Mouse (Mus musculus): ENCODE measurements around the gene Cd96. TPM values are rescaled to one million over a fixed set of nuclear protein-coding genes. Genes with fewer than 3 reads are reported as not detected.

The Cd96 gene
- 71.7 TPM for total RNA-seq (2023)

DNA sequence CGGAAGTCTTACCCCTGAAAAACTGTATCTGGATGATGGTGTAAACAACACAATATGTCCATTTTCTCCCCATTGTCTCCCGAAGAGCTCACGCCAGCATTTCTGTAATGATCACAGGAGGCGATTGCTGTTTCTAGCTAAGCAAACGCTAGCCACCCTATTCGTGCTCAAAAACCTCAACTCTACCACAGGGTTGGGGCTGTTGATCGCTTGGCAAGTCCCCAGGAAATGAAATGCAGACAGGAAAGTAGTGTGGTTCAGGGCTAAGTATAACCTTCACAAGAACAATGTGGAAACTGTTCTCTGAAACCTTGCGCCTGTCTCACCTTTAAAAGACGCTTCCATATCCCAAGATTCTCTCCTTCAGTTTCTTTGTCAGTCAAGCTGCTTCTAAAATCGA is at the start of gene Cd96:
Cd96 (minus strand) TSS at position 232 of the 400 bp plus-strand sequence.

DNA sequence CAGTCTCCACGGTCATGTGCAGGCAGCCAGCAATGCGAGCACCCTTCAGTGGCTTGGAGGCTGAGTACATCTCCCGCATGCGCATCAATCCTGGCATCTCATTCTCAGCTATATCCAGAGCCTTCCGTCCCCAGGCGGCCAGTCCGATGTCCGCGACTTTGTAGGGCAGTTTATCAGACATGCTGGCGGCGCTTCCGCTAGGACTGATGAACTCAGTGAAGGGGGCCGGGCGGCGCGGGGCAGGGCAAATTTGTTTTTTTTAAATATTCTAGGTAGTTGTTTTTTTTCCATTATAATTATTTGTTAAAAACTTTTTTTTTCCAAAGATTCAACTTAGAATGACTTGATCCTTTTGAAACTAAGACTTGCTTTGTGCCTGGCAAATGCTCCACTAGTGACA is 34.8 kb upstream of the Cd96 start, which contains the start of gene Gm4737:
Gm4737 (minus strand) TSS at position 246 of the 400 bp plus-strand sequence.

DNA sequence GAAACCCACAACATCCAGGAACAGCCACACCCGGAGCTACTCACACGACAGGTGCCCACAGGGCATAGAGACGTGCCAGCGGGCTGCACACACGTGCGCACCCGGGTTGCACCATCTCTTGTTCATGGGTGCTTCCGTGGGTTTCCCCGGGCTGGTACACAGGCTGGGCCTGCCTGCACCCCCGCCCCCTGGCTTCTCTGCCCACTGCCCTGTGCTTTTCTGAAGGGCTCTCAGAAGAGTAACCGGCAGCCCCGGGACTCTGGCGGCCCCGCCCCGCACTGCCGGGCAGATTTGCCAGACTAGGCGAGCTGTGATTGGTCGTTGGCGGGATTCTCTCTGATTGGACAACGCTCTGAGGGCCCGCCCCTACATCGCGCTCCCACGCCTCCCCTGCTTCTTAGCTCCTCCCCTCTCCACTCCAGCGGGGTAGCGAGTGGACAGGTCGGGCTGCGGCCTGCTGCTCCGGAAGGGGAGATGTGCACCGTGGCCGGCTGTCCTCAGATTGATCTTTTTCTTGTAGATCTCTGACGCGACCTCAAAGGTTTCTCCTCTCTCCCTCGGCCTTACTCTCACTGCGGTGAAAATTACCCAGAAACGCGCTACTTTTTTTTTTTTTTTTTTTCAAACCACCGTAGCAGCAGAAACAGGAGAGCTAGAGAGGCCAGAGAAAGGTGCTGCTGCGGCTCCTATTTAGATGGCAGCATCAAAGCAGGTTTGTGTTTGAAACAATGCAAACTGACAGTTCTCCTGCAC is 109.7 kb downstream of the Cd96 start, which contains the start of gene Plcxd2:
Plcxd2 (minus strand) TSS at position 66 of the 753 bp plus-strand sequence.

Other genes with a start within 250 kb of the Cd96 start
- 0.80 TPM for gene Phldb2, start 166.7 kb downstream of the Cd96 start, total RNA-seq (2023)
- gene Plcxd2, start 110.0 kb downstream of the Cd96 start, total RNA-seq (2023) = 18.4 TPM
- 15.4 TPM for gene Gm4737, start 34.8 kb upstream of the Cd96 start, total RNA-seq (2023)